Mouse (Mus musculus): ENCODE measurements around the gene Plcb1.

The Plcb1 gene

GRCm38 (mm10) chr2:135409418-135410097 is 623.7 kb downstream of the Plcb1 start:
- DNase-seq (ENCODE audit: low spot score), result no peak

DNA sequence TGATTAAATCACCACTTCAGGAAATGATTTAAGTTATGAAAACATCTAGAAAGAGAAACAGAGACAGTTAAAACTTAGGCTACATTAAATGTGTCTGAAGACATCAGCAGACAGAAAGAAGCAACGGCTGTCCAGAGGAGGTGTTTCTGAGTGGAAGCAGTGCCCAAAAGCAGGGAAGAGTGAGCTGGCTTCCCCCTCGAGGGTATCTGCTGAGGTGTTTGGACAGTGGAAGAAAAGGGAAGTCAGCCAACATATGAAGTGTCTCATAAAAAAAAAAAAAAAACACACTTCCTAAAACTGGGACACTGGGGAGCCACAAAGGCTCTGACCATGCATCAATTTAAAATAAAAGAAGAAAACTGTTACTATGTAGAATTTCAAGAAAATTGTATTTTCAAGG is 625.8 kb downstream of the Plcb1 start:
- no peak for DNase-seq (ENCODE audit: low spot score)

- DNase-seq (ENCODE audit: low spot score), result no peak
These were observed 629.3 kb downstream of the Plcb1 start for GRCm38 (mm10) chr2:135415137-135415536.

DNA sequence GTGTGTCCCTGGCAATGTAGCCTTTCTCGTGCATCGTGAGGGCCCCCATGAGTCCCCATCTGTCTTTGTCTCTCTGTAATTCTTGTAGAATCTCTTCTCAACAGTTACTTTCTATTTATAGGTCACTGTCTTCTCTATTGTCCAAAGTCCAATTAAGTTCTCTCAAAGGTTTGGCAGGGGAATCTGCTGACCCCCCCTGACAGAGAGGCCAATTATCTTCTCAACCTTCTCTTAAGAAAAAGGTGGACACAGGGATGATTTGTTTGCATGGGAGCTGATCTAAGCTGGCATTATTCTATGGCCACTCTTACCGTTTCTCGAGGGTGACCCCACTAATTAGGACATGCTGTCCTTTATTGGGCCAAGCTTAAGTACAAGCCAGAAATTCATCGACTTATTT is 633.4 kb downstream of the Plcb1 start:
- DNase-seq (ENCODE audit: low spot score), result no peak

- no peak for DNase-seq (ENCODE audit: low spot score)
These were observed 649.2 kb downstream of the Plcb1 start for GRCm38 (mm10) chr2:135434947-135435515.

GRCm38 (mm10) chr2:135439034-135439433 is 653.2 kb downstream of the Plcb1 start:
- DNase-seq (ENCODE audit: low spot score), result no peak

DNA sequence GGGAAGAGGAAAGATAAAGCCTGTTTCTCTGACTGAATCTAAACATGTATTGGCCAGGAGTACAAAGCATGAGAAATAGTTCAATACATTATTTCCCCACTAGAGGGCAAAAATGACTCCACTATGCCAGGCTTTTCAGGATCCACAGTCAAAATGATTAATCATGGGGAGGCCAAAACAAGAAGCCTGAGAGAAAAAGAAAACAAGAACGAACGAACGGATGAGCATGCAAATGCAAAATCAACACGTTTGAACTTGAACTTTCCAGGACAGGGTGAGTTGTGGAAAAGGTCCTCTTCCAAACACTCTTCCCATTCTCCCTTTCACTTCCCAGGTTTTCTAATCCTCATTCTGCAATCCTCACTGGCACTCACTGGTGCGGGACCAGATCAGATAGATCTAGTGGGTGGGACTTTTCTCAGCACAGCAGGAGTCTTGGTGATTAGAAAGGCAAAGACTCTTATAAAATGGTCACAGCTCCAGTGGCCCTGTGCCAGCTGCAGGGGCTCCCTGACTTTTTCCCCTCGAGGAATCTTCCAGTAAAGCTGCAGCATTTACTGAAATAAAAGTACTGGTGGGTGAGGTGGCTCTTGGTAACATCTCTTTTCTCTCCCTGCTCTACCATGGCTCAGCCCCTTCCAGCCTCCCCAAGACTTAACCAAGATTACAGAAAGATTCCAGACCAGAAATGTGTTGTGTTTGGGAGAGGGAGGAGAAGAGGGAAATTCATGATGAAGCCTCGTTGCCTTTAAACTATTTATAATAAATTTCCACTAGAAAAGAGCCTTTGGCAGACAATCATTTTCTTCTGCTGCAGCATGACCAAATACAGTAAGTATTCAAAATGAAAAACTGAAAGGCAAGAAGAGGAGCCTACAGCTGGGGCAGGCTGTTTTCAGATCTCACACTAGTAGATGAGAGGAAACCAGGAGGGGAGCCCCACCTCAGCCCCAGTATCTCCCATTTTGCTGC is 654.0 kb downstream of the Plcb1 start:
- peak; percentile 20 for DNase-seq (ENCODE audit: low spot score)

GRCm38 (mm10) chr2:135453581-135453980 is 667.7 kb downstream of the Plcb1 start:
- no peak for DNase-seq (ENCODE audit: low spot score)

GRCm38 (mm10) chr2:135454015-135454414 is 668.1 kb downstream of the Plcb1 start:
- no peak for DNase-seq (ENCODE audit: low spot score)

DNA sequence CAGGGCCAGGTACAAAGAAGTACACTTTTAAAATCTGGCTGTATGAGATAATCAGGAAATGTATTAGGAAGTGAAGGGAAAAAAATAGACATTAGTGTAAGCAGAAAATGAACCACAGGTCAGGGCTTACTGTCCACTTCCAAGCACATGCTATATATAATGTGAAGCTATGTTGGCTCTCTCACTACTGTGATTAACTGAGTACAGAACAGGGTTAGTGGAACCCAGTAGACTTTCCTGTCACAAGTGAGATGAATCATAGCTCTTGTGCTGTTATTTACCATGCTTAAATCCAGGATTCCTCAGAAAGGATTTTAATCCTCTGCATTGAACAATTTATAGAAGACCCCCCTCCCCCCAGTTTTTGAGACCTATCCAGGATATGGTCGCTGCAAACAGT is 668.6 kb downstream of the Plcb1 start:
- DNase-seq (ENCODE audit: low spot score), result no peak

DNA sequence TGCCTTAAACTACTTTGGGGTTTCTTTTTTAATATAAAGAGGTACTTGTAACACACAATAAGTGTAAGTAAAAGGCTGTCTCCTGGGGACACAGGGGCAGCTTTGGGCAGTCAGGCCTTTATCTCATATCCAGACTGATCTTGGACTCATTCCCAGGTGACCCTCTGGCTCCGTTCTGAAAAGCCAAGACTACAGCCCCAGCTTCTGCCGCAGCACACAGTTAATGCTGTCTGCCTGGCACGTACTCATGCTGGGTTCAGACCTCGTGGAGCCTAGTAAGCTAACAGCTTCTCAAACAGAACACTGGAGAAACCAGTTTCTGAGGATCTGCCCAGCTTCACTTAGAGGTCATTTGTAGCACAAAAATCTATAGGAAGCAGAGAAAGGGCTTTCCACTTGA is 682.0 kb downstream of the Plcb1 start:
- DNase-seq (ENCODE audit: low spot score), result no peak

GRCm38 (mm10) chr2:135474107-135474506 is 688.2 kb downstream of the Plcb1 start:
- no peak for DNase-seq (ENCODE audit: low spot score)

DNA sequence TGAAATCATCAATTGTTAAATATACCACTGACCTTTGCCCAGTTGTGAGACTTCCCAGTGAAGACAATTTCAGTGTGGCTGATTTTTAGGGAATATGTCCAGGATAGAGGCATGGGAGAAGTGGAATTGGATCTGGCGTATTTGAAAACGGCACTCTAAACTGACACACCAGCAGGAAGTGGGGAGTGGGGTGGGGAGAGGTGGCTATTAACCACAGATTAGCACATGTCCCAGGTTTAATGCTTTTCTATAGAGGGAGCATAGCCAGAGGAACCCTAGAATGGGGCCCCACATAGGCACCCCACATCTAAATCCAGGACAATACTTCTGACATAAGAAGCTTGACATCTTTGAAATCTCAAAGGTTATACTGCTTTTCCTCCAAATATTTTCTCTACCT is 699.4 kb downstream of the Plcb1 start:
- DNase-seq (ENCODE audit: low spot score), result no peak

DNA sequence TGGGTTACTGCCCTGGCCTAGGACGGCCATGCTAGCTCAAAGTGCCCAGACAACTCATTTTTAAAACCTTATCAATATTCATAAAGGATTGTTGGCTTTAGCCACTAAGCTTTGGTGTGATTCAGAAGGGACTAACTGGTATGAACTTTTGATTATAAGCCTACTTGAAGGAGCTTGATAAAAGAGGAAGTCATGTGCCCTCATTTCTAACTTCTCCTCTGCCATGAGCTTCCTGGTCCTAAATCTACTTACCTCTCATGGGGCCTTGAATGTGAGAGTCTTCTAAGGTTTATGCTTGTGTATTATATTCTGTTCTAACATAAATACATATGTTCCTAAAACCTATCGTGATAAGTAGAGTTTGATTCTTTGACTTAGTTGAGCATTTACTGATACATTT is 702.4 kb downstream of the Plcb1 start:
- no peak for DNase-seq (ENCODE audit: low spot score)

DNA sequence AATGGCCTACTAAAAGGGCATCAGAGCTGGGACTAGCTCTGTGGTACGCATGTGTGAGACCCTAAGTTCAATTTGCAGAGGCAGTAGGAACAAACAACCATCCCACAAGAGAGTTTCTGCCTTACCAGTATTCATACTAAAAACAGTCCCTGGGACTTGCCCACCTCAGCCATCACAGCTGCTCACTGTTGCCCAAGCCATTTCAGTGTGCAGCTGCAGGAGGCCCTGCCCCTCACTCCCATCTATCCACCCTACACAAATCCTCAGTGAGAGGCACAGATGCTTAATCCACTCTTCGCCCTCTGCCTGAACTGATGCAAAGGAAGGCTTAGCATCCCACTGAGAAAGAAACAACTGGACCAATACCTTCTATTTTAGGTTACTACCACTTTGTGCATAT is 703.3 kb downstream of the Plcb1 start:
- no peak for DNase-seq (ENCODE audit: low spot score)

- DNase-seq (ENCODE audit: low spot score), result no peak
These were observed 706.9 kb downstream of the Plcb1 start for GRCm38 (mm10) chr2:135492777-135493176.

- no peak for DNase-seq (ENCODE audit: low spot score)
These were observed 710.7 kb downstream of the Plcb1 start for GRCm38 (mm10) chr2:135496553-135496952.

GRCm38 (mm10) chr2:135497251-135497650 is 711.4 kb downstream of the Plcb1 start:
- DNase-seq (ENCODE audit: low spot score), result no peak

- no peak for DNase-seq (ENCODE audit: low spot score)
These were observed 715.0 kb downstream of the Plcb1 start for GRCm38 (mm10) chr2:135500872-135501271.

DNA sequence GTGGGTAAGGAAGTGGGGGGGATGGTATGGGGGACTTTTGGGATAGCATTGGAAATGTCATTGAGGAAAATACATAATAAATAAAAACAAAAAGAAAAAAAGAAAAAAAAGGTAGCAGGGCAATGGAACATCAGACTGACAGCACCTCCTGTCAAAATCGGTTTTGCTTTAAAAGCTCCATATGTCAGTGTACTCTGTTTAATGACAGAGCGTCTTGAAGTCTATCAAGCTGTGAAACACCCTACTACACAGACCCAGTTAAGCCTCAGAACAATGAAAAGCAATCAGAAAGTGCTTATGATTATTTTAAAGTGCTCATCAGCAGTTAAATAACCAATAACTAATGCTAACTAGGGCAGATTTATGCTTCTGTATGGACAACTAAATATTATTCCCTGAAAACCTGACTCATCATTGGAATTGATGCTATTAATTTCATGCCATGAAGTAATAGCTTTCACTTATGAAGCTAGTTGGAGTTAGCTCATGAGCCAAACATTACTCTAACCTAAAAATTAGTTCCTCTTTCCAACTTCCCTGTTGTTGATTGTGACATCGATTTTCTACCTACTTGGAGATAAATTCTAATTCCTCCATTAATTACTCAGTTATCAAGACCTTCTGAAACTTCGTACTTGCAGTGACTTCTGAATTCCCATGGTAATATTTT is 717.6 kb downstream of the Plcb1 start:
- DNase-seq (ENCODE audit: low spot score), result no peak

GRCm38 (mm10) chr2:135503998-135504354 is 718.1 kb downstream of the Plcb1 start:
- no peak for DNase-seq (ENCODE audit: low spot score)

GRCm38 (mm10) chr2:135507111-135507510 is 721.2 kb downstream of the Plcb1 start:
- DNase-seq (ENCODE audit: low spot score), result no peak

Data from ovary, postnatal 14 days (tissue).